Mouse (Mus musculus): ENCODE data around the gene Svop. TPM values are rescaled to one million over a fixed set of nuclear protein-coding genes. Genes with fewer than 3 reads are reported as not detected.

Svop gene
- polyA plus RNA-seq, 1 experiment from 2014 or later, result 47.6 TPM

GRCm38 (mm10) chr5:113989437-113990024 is 101.8 kb downstream of the Svop start:
- Histone ChIP-seq H3K4me3 (no peak overlapping the region), H3K4me2 (replicated peaks) (no peak overlapping the region), H3K4me1 (peaks cover 38% of the 10 kb centered on the region), H3K27ac (replicated peaks) (no peak overlapping the region), H3K36me3 (peaks cover 20% of the 10 kb centered on the region), H3K27me3 (no peaks in the 10 kb centered on the region), H3K9me3 (no peaks in the 10 kb centered on the region), H3K9ac (replicated peaks) (no peak overlapping the region)
- WGBS, result 91% methylated on average over 20 of the region's 20 CpGs
- ATAC-seq (ENCODE audit: low FRiP score, low read depth), result no peak

- Histone ChIP-seq H3K9me3 (no peaks in the 10 kb centered on the region), H3K4me1 (peaks cover 18% of the 10 kb centered on the region), H3K9ac (replicated peaks) (no peak overlapping the region), H3K4me3 (no peak overlapping the region), H3K36me3 (peaks cover 33% of the 10 kb centered on the region), H3K27ac (replicated peaks) (no peak overlapping the region), H3K4me2 (replicated peaks) (no peak overlapping the region), H3K27me3 (no peaks in the 10 kb centered on the region)
- ATAC-seq (ENCODE audit: low FRiP score, low read depth), result no peak
- WGBS, result 71% methylated on average over 9 of the region's 9 CpGs
Observed at GRCm38 (mm10) chr5:113986182-113986961, 105.0 kb downstream of the Svop start.

- H3K36me3 ChIP-seq, result peaks cover 33% of the 10 kb centered on the region
- no peak overlapping the region for H3K4me2 ChIP-seq (replicated peaks)
- no peak overlapping the region for H3K27ac ChIP-seq (replicated peaks)
- no peak overlapping the region for H3K9ac ChIP-seq (replicated peaks)
- no peak overlapping the region for H3K4me3 ChIP-seq
- H3K4me1 ChIP-seq, result peaks cover 13% of the 10 kb centered on the region
- ATAC-seq (ENCODE audit: low FRiP score, low read depth), result no peak
- H3K9me3 ChIP-seq, result no peaks in the 10 kb centered on the region
- 76% methylated on average over 2 of the region's 2 CpGs for WGBS
- no peaks in the 10 kb centered on the region for H3K27me3 ChIP-seq
Observed at GRCm38 (mm10) chr5:113985737-113986136, 105.6 kb downstream of the Svop start.

DNA sequence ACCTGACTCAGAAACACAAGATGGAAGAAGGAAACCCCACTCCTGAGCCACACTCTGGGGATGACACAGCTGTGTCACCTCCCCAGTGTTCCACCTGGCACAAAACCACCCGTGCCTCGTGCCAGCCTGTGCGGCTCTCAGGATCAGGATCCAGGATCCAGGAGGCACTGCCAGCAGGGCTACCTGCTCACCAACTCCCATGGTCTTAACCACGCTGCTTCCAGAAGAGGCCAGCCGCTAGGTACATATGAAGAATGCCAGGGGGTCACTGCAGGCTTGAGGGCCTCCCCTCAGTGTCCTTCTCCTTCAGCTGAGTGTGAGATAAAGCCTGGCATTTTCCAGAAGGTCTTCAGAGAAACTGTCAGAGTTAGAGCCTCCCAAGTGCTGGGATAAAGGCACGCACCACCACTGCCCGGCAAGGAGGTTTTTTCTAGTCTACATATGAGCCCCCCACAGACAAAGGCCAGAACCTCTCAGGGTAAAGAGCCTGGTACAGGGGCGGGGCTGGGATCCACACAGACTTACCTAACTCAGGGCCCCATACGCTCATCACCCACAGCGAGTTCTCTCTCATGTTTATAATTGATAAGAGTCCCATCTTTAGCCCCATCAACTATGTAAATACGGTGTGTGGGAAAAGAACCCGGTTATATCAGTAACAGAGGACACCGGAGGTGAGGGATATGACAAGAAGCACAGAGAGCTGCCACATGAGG is 107.2 kb downstream of the Svop start:
- no peaks in the 10 kb centered on the region for H3K27me3 ChIP-seq
- H3K36me3 ChIP-seq, result peaks cover 29% of the 10 kb centered on the region
- no peak overlapping the region for H3K9ac ChIP-seq (replicated peaks)
- H3K4me3 ChIP-seq, result no peak overlapping the region
- 90% methylated on average over 13 of the region's 13 CpGs for WGBS
- peaks cover 10% of the 10 kb centered on the region for H3K4me1 ChIP-seq
- no peaks in the 10 kb centered on the region for H3K9me3 ChIP-seq
- H3K4me2 ChIP-seq (replicated peaks), result no peak overlapping the region
- ATAC-seq (ENCODE audit: low FRiP score, low read depth), result no peak
- no peak overlapping the region for H3K27ac ChIP-seq (replicated peaks)

DNA sequence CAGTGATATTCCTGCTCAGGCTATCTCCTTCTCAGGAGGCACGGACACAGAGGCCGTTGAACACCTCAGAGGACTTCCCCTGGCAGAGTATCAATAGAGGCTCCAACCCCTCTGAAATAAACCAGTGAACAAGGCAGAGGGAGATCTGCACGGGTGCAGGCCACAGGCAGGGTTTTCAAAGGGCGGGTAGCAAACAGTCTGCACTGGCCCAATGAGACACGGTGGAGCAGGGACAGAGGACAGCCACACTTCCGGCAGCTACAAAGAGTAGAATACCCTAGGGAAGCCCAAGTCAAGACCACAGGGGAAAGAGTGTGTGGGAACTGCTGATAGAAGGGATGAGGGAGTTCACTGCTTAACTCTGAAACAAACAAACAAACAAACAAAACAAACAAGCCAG is 107.8 kb downstream of the Svop start:
- Histone ChIP-seq H3K4me2 (replicated peaks) (no peak overlapping the region), H3K36me3 (peaks cover 26% of the 10 kb centered on the region; the same call in 1 of the 2 replicates), H3K4me3 (no peak overlapping the region), H3K27me3 (no peaks in the 10 kb centered on the region), H3K9me3 (no peaks in the 10 kb centered on the region), H3K27ac (replicated peaks) (no peak overlapping the region), H3K9ac (replicated peaks) (no peak overlapping the region), H3K4me1 (peaks cover 10% of the 10 kb centered on the region)
- WGBS, result 74% methylated on average over 6 of the region's 6 CpGs
- no peak for ATAC-seq (ENCODE audit: low FRiP score, low read depth)

DNA sequence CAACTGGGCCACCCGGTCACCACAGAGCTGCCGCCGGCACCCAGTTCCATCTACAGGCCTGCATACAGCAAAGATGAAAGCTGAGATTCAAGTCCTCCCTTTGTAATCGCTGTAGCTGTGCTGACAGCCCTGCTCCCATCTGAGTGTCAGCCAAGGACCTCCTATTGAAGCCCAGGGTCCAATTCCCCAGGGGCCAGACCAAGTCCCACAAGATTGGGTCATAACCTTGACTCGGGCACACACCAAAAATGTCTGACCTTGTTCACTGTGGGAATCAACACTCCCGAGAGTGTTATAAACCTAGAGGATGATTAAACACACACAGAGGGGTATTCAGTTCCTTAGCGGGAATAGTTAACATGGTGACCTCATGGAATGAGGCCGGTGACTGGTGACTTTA is 109.5 kb downstream of the Svop start:
- H3K9ac ChIP-seq (replicated peaks), result no peak overlapping the region
- WGBS, result 83% methylated on average over 8 of the region's 8 CpGs
- peaks cover 10% of the 10 kb centered on the region for H3K4me1 ChIP-seq
- H3K4me3 ChIP-seq, result no peak overlapping the region
- no peak overlapping the region for H3K4me2 ChIP-seq (replicated peaks)
- no peaks in the 10 kb centered on the region for H3K27me3 ChIP-seq
- ATAC-seq (ENCODE audit: low FRiP score, low read depth), result no peak
- no peak overlapping the region for H3K27ac ChIP-seq (replicated peaks)
- no peaks in the 10 kb centered on the region for H3K9me3 ChIP-seq
- H3K36me3 ChIP-seq, result peaks cover 23% of the 10 kb centered on the region; the same call in 1 of the 2 replicates

DNA sequence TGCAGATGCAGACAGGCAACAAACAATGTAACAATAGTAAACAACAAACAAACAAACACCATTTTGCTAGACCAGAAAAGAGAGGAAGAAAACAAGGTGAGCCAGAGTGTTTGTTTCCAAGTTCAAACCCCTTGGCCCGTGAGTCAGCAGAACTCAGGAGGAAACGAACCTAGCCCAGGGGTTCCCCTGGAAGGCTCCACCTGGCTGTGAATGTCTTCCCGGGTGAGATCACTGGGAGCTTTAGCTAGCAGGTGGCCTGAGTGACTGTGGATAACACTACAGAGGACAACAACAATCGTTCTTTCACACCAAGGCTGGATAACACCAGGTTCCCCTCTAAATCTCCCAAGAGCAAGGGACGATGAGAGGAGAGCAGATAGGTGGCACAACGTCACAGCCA is 110.2 kb downstream of the Svop start:
- Histone ChIP-seq H3K4me3 (no peak overlapping the region), H3K27ac (replicated peaks) (no peak overlapping the region), H3K4me2 (replicated peaks) (no peak overlapping the region), H3K4me1 (peaks cover 3% of the 10 kb centered on the region), H3K36me3 (peaks cover 18% of the 10 kb centered on the region; the same call in 1 of the 2 replicates), H3K9me3 (no peaks in the 10 kb centered on the region), H3K9ac (replicated peaks) (no peak overlapping the region), H3K27me3 (no peaks in the 10 kb centered on the region)
- WGBS, result 88% methylated on average over 6 of the region's 6 CpGs
- no peak for ATAC-seq (ENCODE audit: low FRiP score, low read depth)

DNA sequence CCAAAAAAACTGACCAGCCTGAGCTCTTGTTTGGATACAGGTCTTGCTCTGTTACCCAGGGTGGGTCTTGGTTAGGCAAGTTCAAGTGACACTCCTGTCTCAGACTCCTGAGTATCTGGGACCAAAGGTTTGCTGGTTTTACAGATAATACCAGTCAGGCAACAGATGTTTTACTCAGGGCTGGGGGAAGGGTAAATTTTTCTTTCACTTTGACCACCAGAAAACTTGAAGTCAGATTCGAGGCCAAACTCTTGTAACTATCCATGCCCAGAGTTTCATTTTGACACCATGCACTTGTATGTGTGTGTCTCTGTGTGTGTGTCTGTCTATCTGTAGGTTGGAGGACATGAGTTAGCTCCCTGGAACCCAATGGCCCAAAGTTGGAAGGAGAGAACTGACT is 110.9 kb downstream of the Svop start:
- no peaks in the 10 kb centered on the region for H3K9me3 ChIP-seq
- peaks cover 7% of the 10 kb centered on the region for H3K4me1 ChIP-seq
- H3K27ac ChIP-seq (replicated peaks), result no peak overlapping the region
- peaks cover 18% of the 10 kb centered on the region; the same call in 1 of the 2 replicates for H3K36me3 ChIP-seq
- no peak overlapping the region for H3K4me2 ChIP-seq (replicated peaks)
- H3K27me3 ChIP-seq, result no peaks in the 10 kb centered on the region
- WGBS, result 87% methylated on average over 1 of the region's 1 CpGs
- no peak overlapping the region for H3K4me3 ChIP-seq
- H3K9ac ChIP-seq (replicated peaks), result no peak overlapping the region
- no peak for ATAC-seq (ENCODE audit: low FRiP score, low read depth)

DNA sequence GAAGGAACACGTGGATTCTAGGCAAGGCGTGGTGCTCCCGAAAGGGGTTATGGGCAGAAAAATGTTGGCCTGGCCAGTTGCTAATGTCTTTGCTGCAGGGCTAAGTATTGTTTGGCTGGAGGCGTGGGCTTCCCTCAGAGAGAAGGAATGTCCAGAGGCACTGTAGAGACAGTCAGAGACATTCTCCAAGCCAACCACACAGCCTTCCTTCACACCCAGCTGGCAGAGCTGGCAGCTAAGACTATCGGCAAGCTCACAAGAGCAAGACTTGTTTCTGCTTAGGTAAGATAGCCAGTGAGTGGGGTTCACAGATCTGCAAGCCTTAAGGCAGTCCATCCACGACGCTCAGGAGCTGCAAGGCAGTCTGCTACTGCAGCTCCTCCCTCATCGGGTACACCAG is 114.1 kb downstream of the Svop start:
- no peak for ATAC-seq (ENCODE audit: low FRiP score, low read depth)
- no peaks in the 10 kb centered on the region for H3K27me3 ChIP-seq
- H3K27ac ChIP-seq (replicated peaks), result no peak overlapping the region

More for the DNA sequence above, 114.1 kb downstream of the Svop start:
- H3K4me2 ChIP-seq (replicated peaks), result no peak overlapping the region
- H3K9me3 ChIP-seq, result no peaks in the 10 kb centered on the region
- H3K4me1 ChIP-seq, result peaks cover 37% of the 10 kb centered on the region
- H3K9ac ChIP-seq (replicated peaks), result no peak overlapping the region
- H3K4me3 ChIP-seq, result no peak overlapping the region
- 87% methylated on average over 8 of the region's 8 CpGs for WGBS
- H3K36me3 ChIP-seq, result 0 out of 2 replicates have a peak, but pooled peaks cover 8% of the 10 kb centered on the region

Other genes starting within 250 kb of the Svop start
- gene Coro1c, start 182.8 kb downstream of the Svop start, polyA plus RNA-seq (2016; fragmentation: Nextera tagmentation; extraction: Ambion mirVana), result 227 and 244 TPM in 2 replicates
- 16.0 and 18.5 TPM in 2 replicates for gene Ssh1, start 97.7 kb downstream of the Svop start, polyA plus RNA-seq (2016; fragmentation: Nextera tagmentation; extraction: Ambion mirVana)
- gene Dao, start 87.9 kb downstream of the Svop start, polyA plus RNA-seq (2016; fragmentation: Nextera tagmentation; extraction: Ambion mirVana), result not detected in 2 replicates
- 17.5 and 19.4 TPM in 2 replicates for gene Usp30, start 26.1 kb downstream of the Svop start, polyA plus RNA-seq (2016; fragmentation: Nextera tagmentation; extraction: Ambion mirVana)
- 8.9 and 12.7 TPM in 2 replicates for gene Alkbh2, start 36.6 kb upstream of the Svop start, polyA plus RNA-seq (2016; fragmentation: Nextera tagmentation; extraction: Ambion mirVana)
- 40.2 and 41.6 TPM in 2 replicates for gene Ung, start 38.8 kb upstream of the Svop start, polyA plus RNA-seq (2016; fragmentation: Nextera tagmentation; extraction: Ambion mirVana)
- 2.5 and 3.1 TPM in 2 replicates for gene Acacb, start 55.0 kb upstream of the Svop start, polyA plus RNA-seq (2016; fragmentation: Nextera tagmentation; extraction: Ambion mirVana)
- 11.0 and 12.4 TPM in 2 replicates for gene Foxn4, start 182.2 kb upstream of the Svop start, polyA plus RNA-seq (2016; fragmentation: Nextera tagmentation; extraction: Ambion mirVana)
- gene Myo1h, start 197.6 kb upstream of the Svop start, polyA plus RNA-seq (2016; fragmentation: Nextera tagmentation; extraction: Ambion mirVana), result 0.40 and 0.68 TPM in 2 replicates